Mouse (Mus musculus) CD4-positive, CD25-positive, alpha-beta regulatory T cell, adult 4 months (primary cell): Measurements from ENCODE around the gene Gm28048. TPM values are rescaled to one million over a fixed set of nuclear protein-coding genes. Genes with fewer than 3 reads are reported as not detected.

ENCODE experiments used
- ATAC-seq: one replicate; pipeline ENCODE4 v1.8.0; 2017
- polyA plus RNA-seq, 2 experiments: library from polyadenylated mRNA; unstranded; fragments of 100-300 nt; shearing (Covaris generic); gene quantifications; one replicate each; pipeline ENCODE4 v1.2.1; 2017

Gm28048 gene
- polyA plus RNA-seq, 2 experiments from 2014 or later: 25.1 to 38.5 TPM

DNA sequence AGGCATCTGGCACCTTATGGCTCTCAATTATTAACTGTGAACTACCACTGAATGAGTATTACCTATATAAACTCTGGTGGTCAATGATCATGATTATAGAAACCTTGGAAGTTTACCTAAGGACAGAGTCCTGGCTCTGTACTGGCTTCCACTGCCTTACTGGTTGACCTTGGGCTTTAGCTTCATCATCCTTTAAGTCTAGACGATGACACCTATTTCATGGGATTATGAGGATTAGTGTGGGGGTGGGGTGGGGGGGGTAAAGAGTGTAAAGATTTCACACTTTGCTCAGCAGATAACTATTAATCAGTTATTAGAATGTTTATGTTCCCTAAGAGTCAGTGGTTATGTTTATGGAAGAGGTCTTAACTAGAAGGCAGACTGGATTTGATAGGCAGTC is 7.9 kb upstream of the Gm28048 start:
- ATAC-seq: no peak

- peak; percentile 61 for ATAC-seq
Observed at GRCm38 (mm10) chr11:22987357-22987756, 5.5 kb upstream of the Gm28048 start.

- no peak for ATAC-seq
Observed at GRCm38 (mm10) chr11:22985510-22985909, 3.6 kb upstream of the Gm28048 start.

GRCm38 (mm10) chr11:22982846-22983245 is 956 bp upstream of the Gm28048 start:
- no peak for ATAC-seq

DNA sequence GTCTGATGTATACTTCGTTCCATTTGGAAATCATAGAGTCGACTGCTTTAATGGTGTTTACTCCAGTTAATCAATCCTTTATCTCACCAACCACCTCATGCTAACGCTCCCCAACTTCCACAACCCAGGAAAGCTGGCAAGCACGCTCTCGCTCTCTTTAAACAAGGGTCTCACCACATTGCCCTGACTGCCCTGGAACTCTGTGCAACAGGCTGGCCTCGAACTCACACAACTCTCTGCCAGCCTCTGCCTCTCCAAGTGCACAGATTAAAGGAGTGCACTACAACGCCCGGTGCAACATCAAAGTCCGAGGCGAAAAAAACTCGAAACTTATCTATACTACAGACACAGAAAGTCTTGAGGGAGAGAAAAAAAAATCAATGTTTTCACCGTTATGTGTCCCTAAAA is 343 bp downstream of the Gm28048 start:
- peak; percentile 30 for ATAC-seq

DNA sequence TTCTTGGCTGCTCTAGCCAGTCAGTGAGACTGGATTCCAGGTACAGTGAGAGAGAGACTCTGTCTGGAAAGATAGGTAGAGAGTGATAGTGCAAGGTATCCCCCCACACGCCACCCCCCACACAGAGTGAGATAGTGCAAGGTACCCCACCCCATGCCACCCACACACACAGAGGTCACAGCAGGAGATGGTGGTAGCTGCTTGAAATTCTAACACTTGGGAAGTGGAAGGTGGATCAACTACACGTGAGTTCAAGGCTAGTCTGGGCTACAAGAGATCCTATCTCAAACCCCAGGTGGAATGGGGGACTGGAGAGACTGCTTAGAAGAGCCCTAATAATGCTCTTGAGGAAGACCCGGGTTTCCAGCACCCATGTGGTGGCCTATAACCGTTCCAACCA is 849 bp downstream of the Gm28048 start:
- no peak for ATAC-seq

GRCm38 (mm10) chr11:22979221-22979620 is 2.7 kb downstream of the Gm28048 start:
- no peak for ATAC-seq

- no peak for ATAC-seq
Observed at GRCm38 (mm10) chr11:22978711-22979110, 3.2 kb downstream of the Gm28048 start.

DNA sequence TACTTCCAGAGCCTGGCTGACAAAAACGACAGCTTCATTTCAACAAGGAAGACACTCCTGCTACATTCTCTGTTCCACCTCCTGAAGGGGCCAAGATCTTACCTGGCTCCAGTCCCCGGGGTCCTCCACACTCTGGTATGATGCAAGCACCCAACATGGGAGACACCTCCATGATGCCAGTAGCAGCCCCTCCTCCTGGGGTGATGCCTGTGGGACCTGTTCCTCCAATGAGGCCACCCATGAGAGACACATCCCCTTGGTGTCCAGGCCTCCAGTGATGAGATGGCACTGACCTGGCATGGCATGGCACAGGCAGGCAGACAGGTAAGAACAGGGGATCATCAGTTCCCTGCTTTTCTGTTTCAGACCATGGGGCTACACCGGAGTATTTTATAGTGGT is 3.7 kb downstream of the Gm28048 start:
- no peak for ATAC-seq

- no peak for ATAC-seq
Observed at GRCm38 (mm10) chr11:22973599-22973998, 8.3 kb downstream of the Gm28048 start.

DNA sequence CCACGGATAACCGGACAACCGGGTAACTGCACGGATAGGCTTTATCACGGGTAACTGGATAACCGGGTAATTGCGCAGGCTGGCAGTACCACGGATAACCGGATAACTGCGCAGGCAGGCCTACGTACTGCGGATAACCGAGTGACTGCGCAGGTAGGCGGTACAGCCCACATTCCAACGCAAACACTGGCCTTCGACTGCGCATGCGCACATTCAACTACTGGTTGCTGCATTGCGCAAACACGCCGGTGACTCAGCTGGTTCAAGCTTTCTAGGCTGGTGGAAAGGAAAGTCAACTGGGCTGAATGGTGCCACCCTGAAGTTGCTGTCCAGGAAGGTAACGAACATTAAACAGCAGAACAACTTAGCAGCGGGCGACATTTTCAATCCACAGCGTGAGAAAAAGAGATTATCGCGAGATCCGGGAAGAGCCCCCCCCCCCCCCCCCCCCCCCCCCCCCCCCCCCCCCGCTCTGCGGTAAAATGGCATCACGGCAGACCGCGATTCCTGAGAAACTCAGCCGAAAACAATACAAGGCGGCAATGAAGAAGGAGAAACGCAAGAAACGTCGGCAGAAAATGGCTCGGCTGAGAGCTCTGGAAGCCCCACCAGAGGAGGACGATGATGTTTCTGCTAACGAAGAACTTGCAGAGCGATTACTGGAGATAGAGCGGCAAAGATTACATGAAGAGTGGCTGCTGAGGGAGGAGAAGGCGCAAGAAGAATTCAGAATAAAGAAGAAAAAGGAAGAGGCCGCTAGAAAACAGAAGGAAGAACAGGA is 9.0 kb downstream of the Gm28048 start:
- ATAC-seq: peak; percentile 63

DNA sequence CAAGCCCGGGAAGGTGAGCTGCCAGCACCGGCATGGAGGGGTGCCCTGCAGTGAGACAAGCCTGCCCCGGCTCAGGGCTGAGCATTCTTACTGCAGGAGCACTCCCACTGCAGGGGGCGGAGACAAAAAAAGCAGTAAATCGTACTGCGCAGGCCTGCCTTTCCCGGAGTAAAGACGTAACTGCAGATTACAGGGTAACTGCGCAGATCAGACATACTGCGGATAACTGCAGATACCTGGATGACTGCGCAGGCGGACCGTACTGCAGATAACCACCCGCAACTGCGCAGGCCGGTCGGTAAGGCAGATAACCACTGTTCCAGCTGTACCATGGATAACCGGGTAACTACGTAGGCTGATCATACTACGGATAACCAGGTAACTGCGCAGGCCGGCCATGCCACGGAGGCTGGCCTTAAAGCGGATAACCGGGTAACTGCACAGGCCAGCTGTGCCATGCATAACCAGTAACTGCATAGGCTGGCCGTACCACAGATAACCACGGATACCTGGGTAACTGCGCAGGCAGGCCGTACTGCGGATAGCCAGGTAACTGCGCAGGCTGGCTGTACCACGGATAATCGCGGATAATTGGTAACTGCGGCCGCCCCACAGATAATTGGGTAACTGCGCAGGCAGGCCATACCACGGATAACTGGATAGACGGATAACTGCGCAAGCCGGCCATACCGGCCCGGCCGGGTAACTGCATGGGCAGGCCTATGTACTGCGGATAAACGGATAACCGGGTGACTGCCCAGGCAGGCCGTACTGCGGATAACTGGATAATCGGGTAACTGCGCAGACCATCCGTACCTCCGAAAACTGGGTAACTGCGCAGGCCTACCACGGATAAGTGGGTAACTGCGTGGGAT is 9.8 kb downstream of the Gm28048 start, which contains the start of gene Zrsr1:
Zrsr1 (plus strand) TSS at position 171 of the 875 bp plus-strand sequence.
- peak; percentile 76 for ATAC-seq

GRCm38 (mm10) chr11:22970546-22970945 is 11.3 kb downstream of the Gm28048 start:
- no peak for ATAC-seq

- peak; percentile 31 for ATAC-seq
Observed at GRCm38 (mm10) chr11:22969486-22969885, 12.4 kb downstream of the Gm28048 start.

DNA sequence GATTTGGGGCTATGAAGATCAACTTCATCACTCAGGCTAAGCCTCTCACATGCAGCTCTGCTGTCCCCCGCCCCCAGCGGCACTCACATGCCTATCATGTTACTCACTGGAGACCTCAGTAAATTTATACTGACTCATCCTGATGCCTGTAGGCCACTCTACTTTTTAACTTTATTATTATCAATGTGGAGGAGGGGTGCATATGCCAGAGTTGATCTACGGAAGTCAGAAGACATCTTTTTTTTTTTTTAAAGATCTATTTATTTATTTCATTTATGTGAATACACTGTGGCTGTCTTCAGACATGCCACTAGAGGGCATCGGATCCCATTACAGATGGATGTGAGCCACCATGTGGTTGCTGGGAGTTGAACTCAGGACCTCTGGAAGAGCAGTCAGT is 16.4 kb downstream of the Gm28048 start:
- peak; percentile 46 for ATAC-seq

DNA sequence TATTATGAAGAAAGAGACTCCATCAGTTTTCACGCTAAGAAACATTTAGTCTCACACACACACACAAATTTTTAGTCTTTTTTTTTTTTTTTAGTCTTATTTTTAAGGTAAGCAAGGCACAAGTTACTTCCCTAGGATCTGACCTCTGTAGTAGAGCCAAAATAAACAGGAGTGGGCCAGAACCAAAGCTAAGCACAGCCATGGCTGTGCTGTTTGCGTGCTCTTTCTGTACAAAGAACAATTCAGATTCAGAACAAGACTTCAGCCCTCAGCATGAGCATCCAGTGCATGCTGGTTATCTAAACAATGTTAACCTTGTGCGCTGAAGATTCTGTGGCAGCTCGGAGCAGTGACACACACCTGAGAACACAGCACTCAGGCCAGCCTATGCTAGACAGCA is 17.5 kb downstream of the Gm28048 start:
- no peak for ATAC-seq

DNA sequence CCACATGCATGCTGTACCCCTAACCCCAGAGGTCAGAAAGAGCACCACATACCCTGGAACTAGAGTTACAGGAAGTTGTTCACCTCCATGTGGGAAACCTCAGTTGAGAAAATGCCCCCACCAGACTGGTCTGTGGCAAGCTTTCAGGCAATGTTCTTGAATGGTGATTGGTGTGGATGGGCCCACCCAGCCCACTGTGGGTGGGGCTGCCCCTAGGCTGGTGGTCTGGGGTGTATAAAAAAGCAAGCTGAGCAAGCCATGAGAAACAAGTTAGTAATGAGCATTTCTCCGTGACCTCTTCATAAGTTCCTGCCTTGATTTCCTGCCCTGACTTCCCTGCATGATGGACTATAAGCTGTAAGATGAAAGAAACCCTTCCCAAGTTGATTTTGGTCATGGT is 19.8 kb downstream of the Gm28048 start:
- ATAC-seq: no peak

- ATAC-seq: no peak
Observed at GRCm38 (mm10) chr11:22957791-22958374, 24.0 kb downstream of the Gm28048 start.

- ATAC-seq: peak; percentile 81
Observed at GRCm38 (mm10) chr11:22956830-22957229, 25.1 kb downstream of the Gm28048 start.

GRCm38 (mm10) chr11:22956346-22956745 is 25.5 kb downstream of the Gm28048 start:
- ATAC-seq: no peak

- no peak for ATAC-seq
Observed at GRCm38 (mm10) chr11:22952668-22953067, 29.2 kb downstream of the Gm28048 start.

DNA sequence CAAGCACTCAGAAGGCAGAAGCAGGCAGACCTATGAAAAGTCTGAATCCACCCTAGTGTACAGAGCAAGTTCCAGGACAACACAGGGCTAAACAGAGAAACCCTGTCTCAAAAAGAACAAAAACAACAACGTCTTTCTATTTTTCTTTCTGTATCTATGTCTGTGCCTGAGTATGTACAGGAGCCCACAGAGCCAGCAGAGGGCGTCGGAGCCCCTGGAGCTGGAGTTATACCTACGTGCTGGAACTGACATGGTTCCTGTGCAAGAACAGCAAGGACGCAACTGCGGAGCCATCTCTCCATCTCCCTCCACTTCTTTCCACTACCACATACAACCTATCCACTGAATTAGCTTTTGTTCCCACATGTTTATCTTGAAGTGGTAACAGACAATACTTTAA is 31.8 kb downstream of the Gm28048 start:
- no peak for ATAC-seq

DNA sequence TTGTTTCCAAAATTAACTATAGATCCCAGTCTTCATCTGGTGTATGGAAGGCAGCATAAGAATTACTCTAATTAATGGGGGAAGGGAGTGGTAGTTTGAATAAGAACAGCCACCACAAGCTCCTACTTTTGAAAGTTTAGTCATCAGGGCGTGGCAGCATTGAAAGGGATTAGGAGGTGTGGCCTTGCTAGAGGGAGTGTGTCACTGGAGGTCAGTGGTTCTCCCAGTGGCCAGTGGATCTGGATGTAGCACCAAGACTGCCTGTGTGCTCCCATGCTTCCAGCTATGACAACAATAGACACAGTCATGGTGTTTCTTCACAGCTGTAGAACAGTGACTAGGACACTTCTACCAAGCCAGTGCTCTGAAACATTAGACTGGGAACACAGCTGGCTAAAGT is 32.8 kb downstream of the Gm28048 start:
- ATAC-seq: no peak
